Mouse (Mus musculus) brown adipose tissue, adult 24 weeks (tissue): ENCODE results near the gene Far2. TPM values are rescaled to one million over a fixed set of nuclear protein-coding genes. Genes with fewer than 3 reads are reported as not detected.

Experiments used
- H3K27ac ChIP-seq: fragments of 200-500 bp; replicated peaks from 2 replicates; pipeline ENCODE4 v1.5.1; 2012; ENCODE audit warnings: low read depth, mild to moderate bottlenecking, low read length
- H3K4me1 ChIP-seq: fragments of 200-500 bp; 2 replicates; pipeline ENCODE4 v1.6.1; 2012; ENCODE audit warnings: low read length, mixed read lengths; ENCODE audit not compliant: control insufficient read depth, insufficient read depth, insufficient read length
- H3K4me3 ChIP-seq: fragments of 200-500 bp; 2 replicates; pipeline ENCODE4 v1.5.1; 2012; ENCODE audit warnings: low read depth, mild to moderate bottlenecking, low read length, moderate library complexity; ENCODE audit not compliant: insufficient read depth
- polyA plus RNA-seq: library from polyadenylated mRNA; stranded (reverse); fragments of >200 nt; gene quantifications from 2 replicates; pipeline ENCODE4 v1.2.4, GENCODE M21; 2012; ENCODE audit not compliant: missing spikeins, insufficient read depth, insufficient read length

Gene Far2
- 0.42 and 0.59 TPM in 2 replicates for polyA plus RNA-seq

- H3K4me3 ChIP-seq, result no peak within 1 kb of the TSS
These were observed at the start of gene Far2 for GRCm38 (mm10) chr6:148046881-148047649. Gene Far2 (plus strand): TSS chr6:148047259.

GRCm38 (mm10) chr6:148000483-148000882 lies 46.6 kb upstream of the Far2 start:
- H3K4me3 ChIP-seq, result no peak overlapping the region
- H3K27ac ChIP-seq, result no peak overlapping the region
- H3K4me1 ChIP-seq, result no peaks in the 10 kb centered on the region

More at GRCm38 (mm10) chr6:148046881-148047649, at the start of gene Far2:
- H3K4me1 ChIP-seq, result no peaks in the 10 kb centered on the region
- H3K27ac ChIP-seq, result no peak within 1 kb of the TSS

GRCm38 (mm10) chr6:148001071-148001470 lies 46.0 kb upstream of the Far2 start:
- Histone ChIP-seq H3K4me3 (no peak overlapping the region), H3K27ac (no peak overlapping the region), H3K4me1 (no peaks in the 10 kb centered on the region)

GRCm38 (mm10) chr6:148006118-148006837 lies 40.8 kb upstream of the Far2 start:
- no peak overlapping the region for H3K4me3 ChIP-seq
- H3K4me1 ChIP-seq, result no peaks in the 10 kb centered on the region
- H3K27ac ChIP-seq, result no peak overlapping the region

- no peak overlapping the region for H3K4me3 ChIP-seq
- H3K27ac ChIP-seq, result no peak overlapping the region
- no peaks in the 10 kb centered on the region for H3K4me1 ChIP-seq
These were observed 6.3 kb upstream of the Far2 start for GRCm38 (mm10) chr6:148040759-148041158.

- H3K4me1 ChIP-seq, result no peaks in the 10 kb centered on the region
- H3K27ac ChIP-seq, result no peak overlapping the region
- H3K4me3 ChIP-seq, result no peak overlapping the region
These were observed 560 bp downstream of the Far2 start for GRCm38 (mm10) chr6:148047650-148047988.

- no peak overlapping the region for H3K27ac ChIP-seq
- H3K4me1 ChIP-seq, result no peaks in the 10 kb centered on the region
- no peak overlapping the region for H3K4me3 ChIP-seq
These were observed 16.1 kb downstream of the Far2 start for GRCm38 (mm10) chr6:148063131-148063530.

- H3K27ac ChIP-seq, result no peak overlapping the region
- no peak overlapping the region for H3K4me3 ChIP-seq
- H3K4me1 ChIP-seq, result no peaks in the 10 kb centered on the region
These were observed 19.2 kb downstream of the Far2 start for GRCm38 (mm10) chr6:148066267-148066666.

GRCm38 (mm10) chr6:148068786-148069185 lies 21.7 kb downstream of the Far2 start:
- no peaks in the 10 kb centered on the region for H3K4me1 ChIP-seq
- no peak overlapping the region for H3K4me3 ChIP-seq
- no peak overlapping the region for H3K27ac ChIP-seq

GRCm38 (mm10) chr6:148073599-148073998 lies 26.5 kb downstream of the Far2 start:
- no peaks in the 10 kb centered on the region for H3K4me1 ChIP-seq
- no peak overlapping the region for H3K4me3 ChIP-seq
- no peak overlapping the region for H3K27ac ChIP-seq

- no peak overlapping the region for H3K27ac ChIP-seq
- H3K4me3 ChIP-seq, result no peak overlapping the region
- no peaks in the 10 kb centered on the region for H3K4me1 ChIP-seq
These were observed 27.3 kb downstream of the Far2 start for GRCm38 (mm10) chr6:148074211-148074864.

GRCm38 (mm10) chr6:148083864-148084263 lies 36.8 kb downstream of the Far2 start:
- Histone ChIP-seq H3K4me1 (no peaks in the 10 kb centered on the region), H3K4me3 (no peak overlapping the region), H3K27ac (no peak overlapping the region)

GRCm38 (mm10) chr6:148084403-148084802 lies 37.3 kb downstream of the Far2 start:
- Histone ChIP-seq H3K4me3 (no peak overlapping the region), H3K4me1 (no peaks in the 10 kb centered on the region), H3K27ac (no peak overlapping the region)

GRCm38 (mm10) chr6:148097039-148097438 lies 50.0 kb downstream of the Far2 start:
- H3K4me3 ChIP-seq, result no peak overlapping the region
- H3K27ac ChIP-seq, result no peak overlapping the region
- no peaks in the 10 kb centered on the region for H3K4me1 ChIP-seq

GRCm38 (mm10) chr6:148101977-148102376 lies 54.9 kb downstream of the Far2 start:
- no peak overlapping the region for H3K27ac ChIP-seq
- no peaks in the 10 kb centered on the region for H3K4me1 ChIP-seq
- no peak overlapping the region for H3K4me3 ChIP-seq
